In genomic region chr19:46217347-46217746, GRCm38 (mm10) we compare ENCODE assay signal across 6 mouse cellular contexts.
A peak's percentile ranks its signal among the peaks of the same experiment; 100 is the strongest.
DNase-seq lines count a peak whose midpoint lies in the region; ATAC-seq and TF ChIP-seq lines count a peak whose summit lies in the region.
"Not testable (repeated sequence)": the region's sequence is repeated elsewhere in the genome, so short reads cannot be mapped to it uniquely, and the experiment has no call there.

No protein-coding gene starts in this region.

- TF ChIP-seq POLR2A in MEL (IDR thresholded peaks at IDR 0.05; ENCODE audit: control insufficient read depth in 1 of 2, insufficient read depth in 1 of 2, low read depth in 1 of 2, low read length in 2 of 2, poor library complexity in 1 of 2); heart, adult 2 months (IDR thresholded peaks at IDR 0.05; ENCODE audit: insufficient read depth, low read depth, low read length): not testable (repeated sequence)

- ATAC-seq in kidney, postnatal 0 days (replicated peaks; ENCODE audit: low FRiP score, low read depth); liver, postnatal 0 days; stomach, postnatal 0 days (ENCODE audit: low FRiP score, low TSS enrichment): not testable (repeated sequence)

- not testable (repeated sequence) for TF ChIP-seq RAD21 in MEL (IDR thresholded peaks at IDR 0.05; ENCODE audit: low read depth, low read length)

- H3K9me3 ChIP-seq in MEL (replicated peaks; ENCODE audit: insufficient read depth, low read length); kidney, postnatal 0 days (replicated peaks; ENCODE audit: low read length); liver, postnatal 0 days (ENCODE audit: low read length); stomach, postnatal 0 days (ENCODE audit: control insufficient read depth, low read length): not testable (repeated sequence)

- not testable (repeated sequence) for H3K9ac ChIP-seq in MEL (ENCODE audit: control insufficient read depth, low read depth, low read length, poor library complexity, severe bottlenecking); heart, adult 2 months (ENCODE audit: low read depth, low read length); kidney, postnatal 0 days (ENCODE audit: low read depth, low read length); liver, postnatal 0 days (replicated peaks); stomach, postnatal 0 days (ENCODE audit: low read length)

- H3K4me2 ChIP-seq in kidney, postnatal 0 days (ENCODE audit: low read length); liver, postnatal 0 days (ENCODE audit: low read depth, low read length); stomach, postnatal 0 days (replicated peaks; ENCODE audit: low read depth): not testable (repeated sequence)

- not testable (repeated sequence) for H3K4me1 ChIP-seq in MEL (ENCODE audit: control insufficient read depth in 1 of 2, insufficient read depth in 2 of 2, low read length in 2 of 2); heart, adult 2 months (ENCODE audit: control insufficient read depth, insufficient read depth, low read length); kidney, postnatal 0 days (replicated peaks; ENCODE audit: insufficient read depth, low read length); liver, postnatal 0 days (ENCODE audit: insufficient read depth); stomach, postnatal 0 days (replicated peaks; ENCODE audit: control insufficient read depth, insufficient read depth)

- DNase-seq in MEL (ENCODE audit: low read depth, low spot score); gastrocnemius, adult 2 months; heart, adult 2 months; kidney, postnatal 0 days (ENCODE audit: low spot score); liver, postnatal 0 days; stomach, postnatal 0 days (ENCODE audit: low spot score): not testable (repeated sequence)

- H3K4me3 ChIP-seq in MEL (ENCODE audit: control insufficient read depth in 1 of 2, insufficient read depth in 1 of 2, low read depth in 2 of 2, low read length in 2 of 2); gastrocnemius, adult 2 months; heart, adult 2 months; kidney, postnatal 0 days (replicated peaks; ENCODE audit: low read depth, low read length); liver, postnatal 0 days (ENCODE audit: low read depth, low read length); stomach, postnatal 0 days (ENCODE audit: low read depth, low read length): not testable (repeated sequence)

- not testable (repeated sequence) for H3K36me3 ChIP-seq in MEL (ENCODE audit: control insufficient read depth in 1 of 2, insufficient read depth in 2 of 2, low read length in 2 of 2); heart, adult 2 months (ENCODE audit: control insufficient read depth, insufficient read depth, low read length); kidney, postnatal 0 days (ENCODE audit: insufficient read depth, low read length); liver, postnatal 0 days (replicated peaks; ENCODE audit: insufficient read depth, low read length); stomach, postnatal 0 days (ENCODE audit: control insufficient read depth, insufficient read depth, low read length)

- intact Hi-C loops in gastrocnemius, adult 2 months (cut with DNase I); heart, adult 2 months (cut with DNase I): not testable (repeated sequence)

- TF ChIP-seq CTCF in MEL (IDR thresholded peaks at IDR 0.05 in 2 of 3, conservative IDR thresholded peaks at IDR 0.05 in 1 of 3; ENCODE audit: control insufficient read depth in 1 of 3, insufficient read depth in 1 of 3, low read depth in 2 of 3, low read length in 3 of 3, poor library complexity in 1 of 3, severe bottlenecking in 1 of 3) = peak in 1 of 3 experiments; percentile 14; a peak in 1 of 6 replicates
- peak; percentile 28; the same call in 1 of the 2 replicates for TF ChIP-seq CTCF in gastrocnemius, adult 2 months (IDR thresholded peaks at IDR 0.05)
- TF ChIP-seq CTCF in heart, adult 2 months (IDR thresholded peaks at IDR 0.05) = peak; percentile 27
- TF ChIP-seq CTCF in kidney, postnatal 0 days (IDR thresholded peaks at IDR 0.05; ENCODE audit: low read depth) = 0 out of 2 replicates have a peak, but pooled peaks have one; percentile 16
- TF ChIP-seq CTCF in liver, postnatal 0 days (IDR thresholded peaks at IDR 0.05; ENCODE audit: low read depth) = peak; percentile 10; the same call in 1 of the 2 replicates
- TF ChIP-seq CTCF in stomach, postnatal 0 days (IDR thresholded peaks at IDR 0.05; ENCODE audit: low read depth) = peak; percentile 16; the same call in 1 of the 2 replicates

- TF ChIP-seq EP300 in MEL (IDR thresholded peaks at IDR 0.05; ENCODE audit: low read depth in 1 of 2, low read length in 2 of 2); heart, adult 2 months (IDR thresholded peaks at IDR 0.05; ENCODE audit: insufficient read depth, low read depth, low read length); liver, postnatal 0 days (IDR thresholded peaks at IDR 0.05; ENCODE audit: low read depth); stomach, postnatal 0 days (optimal IDR thresholded peaks at IDR 0.05): not testable (repeated sequence)

- H3K79me2 ChIP-seq in MEL (ENCODE audit: control insufficient read depth, insufficient read depth, low read length, poor library complexity); heart, adult 2 months (replicated peaks; ENCODE audit: control insufficient read depth, insufficient read depth, low read length): not testable (repeated sequence)

- not testable (repeated sequence) for H3K27me3 ChIP-seq in MEL (ENCODE audit: control insufficient read depth in 1 of 2, insufficient read depth in 2 of 2, low read length in 2 of 2); heart, adult 2 months (ENCODE audit: control insufficient read depth, insufficient read depth, low read length); kidney, postnatal 0 days (ENCODE audit: insufficient read depth, low read length); liver, postnatal 0 days (ENCODE audit: insufficient read depth, low read length); stomach, postnatal 0 days (ENCODE audit: control insufficient read depth, insufficient read depth, low read length)

- H3K27ac ChIP-seq in MEL (ENCODE audit: control insufficient read depth, low read depth, low read length); gastrocnemius, adult 2 months; heart, adult 2 months; kidney, postnatal 0 days; liver, postnatal 0 days (ENCODE audit: low read depth); stomach, postnatal 0 days (replicated peaks): not testable (repeated sequence)

TF ChIP-seq in MEL, 35 proteins besides CTCF, POLR2A, EP300 and RAD21:
- peak; percentile 26 for TF ChIP-seq SMC3 (IDR thresholded peaks at IDR 0.05; ENCODE audit: low read depth, low read length)
TF ChIP-seq in MEL: peak in this region for 1; not testable (repeated sequence) for 34.
